Mouse (Mus musculus): ENCODE measurements around the gene Fam189a1. TPM values are rescaled to one million over a fixed set of nuclear protein-coding genes. Genes with fewer than 3 reads are reported as not detected.

Fam189a1 gene
- total RNA-seq, 2 experiments from 2014 or later = 26.4 to 34.3 TPM

- intact Hi-C loops (cut with DNase I) = no loop called here
These were observed 51.9 kb downstream of the Fam189a1 start for GRCm38 (mm10) chr7:65104207-65105096.

GRCm38 (mm10) chr7:65101661-65102060, 54.7 kb downstream of the Fam189a1 start:
- DNase-seq = peak; percentile 67
- intact Hi-C loops (cut with DNase I) = no loop called here

More at GRCm38 (mm10) chr7:65104207-65105096, 51.9 kb downstream of the Fam189a1 start:
- DNase-seq = peak; percentile 54

- intact Hi-C loops (cut with DNase I) = no loop called here
These were observed 58.7 kb downstream of the Fam189a1 start for GRCm38 (mm10) chr7:65097708-65098107.

GRCm38 (mm10) chr7:65095631-65096107, 60.7 kb downstream of the Fam189a1 start:
- peak; percentile 73 for DNase-seq
- intact Hi-C loops (cut with DNase I) = no loop called here

More at GRCm38 (mm10) chr7:65097708-65098107, 58.7 kb downstream of the Fam189a1 start:
- DNase-seq = no peak

GRCm38 (mm10) chr7:65093314-65093713, 63.1 kb downstream of the Fam189a1 start:
- DNase-seq = no peak
- intact Hi-C loops (cut with DNase I) = no loop called here

GRCm38 (mm10) chr7:65091486-65091885, 64.9 kb downstream of the Fam189a1 start:
- DNase-seq = no peak
- intact Hi-C loops (cut with DNase I) = no loop called here

- no peak for DNase-seq
- intact Hi-C loops (cut with DNase I) = no loop called here
These were observed 70.4 kb downstream of the Fam189a1 start for GRCm38 (mm10) chr7:65085972-65086371.

- intact Hi-C loops (cut with DNase I) = no loop called here
- DNase-seq = no peak
These were observed 73.6 kb downstream of the Fam189a1 start for GRCm38 (mm10) chr7:65082778-65083091.

- intact Hi-C loops (cut with DNase I) = no loop called here
- no peak for DNase-seq
These were observed 74.2 kb downstream of the Fam189a1 start for GRCm38 (mm10) chr7:65081979-65082777.

GRCm38 (mm10) chr7:65076134-65076533, 80.2 kb downstream of the Fam189a1 start:
- DNase-seq = no peak
- intact Hi-C loops (cut with DNase I) = no loop called here

- intact Hi-C loops (cut with DNase I) = no loop called here
These were observed 82.2 kb downstream of the Fam189a1 start for GRCm38 (mm10) chr7:65074194-65074593.

GRCm38 (mm10) chr7:65073555-65073954, 82.8 kb downstream of the Fam189a1 start:
- DNase-seq = peak; percentile 84
- intact Hi-C loops (cut with DNase I) = no loop called here

More at GRCm38 (mm10) chr7:65074194-65074593, 82.2 kb downstream of the Fam189a1 start:
- DNase-seq = peak; percentile 20

GRCm38 (mm10) chr7:65066211-65066610, 90.2 kb downstream of the Fam189a1 start:
- DNase-seq = no peak
- intact Hi-C loops (cut with DNase I) = no loop called here

GRCm38 (mm10) chr7:65065457-65065856, 90.9 kb downstream of the Fam189a1 start:
- intact Hi-C loops (cut with DNase I) = no loop called here
- DNase-seq = no peak

- DNase-seq = no peak
- intact Hi-C loops (cut with DNase I) = no loop called here
These were observed 91.7 kb downstream of the Fam189a1 start for GRCm38 (mm10) chr7:65064638-65065037.

- intact Hi-C loops (cut with DNase I) = no loop called here
- DNase-seq = no peak
These were observed 92.3 kb downstream of the Fam189a1 start for GRCm38 (mm10) chr7:65064096-65064495.

- no peak for DNase-seq
- intact Hi-C loops (cut with DNase I) = no loop called here
These were observed 96.1 kb downstream of the Fam189a1 start for GRCm38 (mm10) chr7:65060163-65060799.

GRCm38 (mm10) chr7:65056864-65057263, 99.5 kb downstream of the Fam189a1 start:
- intact Hi-C loops (cut with DNase I) = no loop called here
- DNase-seq = peak; percentile 18

GRCm38 (mm10) chr7:65051986-65052385, 104.4 kb downstream of the Fam189a1 start:
- intact Hi-C loops (cut with DNase I) = no loop called here
- DNase-seq = no peak

GRCm38 (mm10) chr7:65049236-65049954, 107.0 kb downstream of the Fam189a1 start:
- no peak for DNase-seq
- intact Hi-C loops (cut with DNase I) = no loop called here
